Mouse (Mus musculus): ENCODE measurements at regions not wholly inside any gene's neighbourhood (a gene's known extent, or its start where the extent isn't known, plus 50 kb on each side); places are given as distances from the start of the nearest gene placed in this dataset.
A peak's percentile ranks its signal among the peaks of the same experiment; 100 is the strongest.

- ATAC-seq (ENCODE audit: insufficient number of reproducible peaks, insufficient read depth, low FRiP score, low TSS enrichment), result no peak
- Histone ChIP-seq H3K27me3 (no peaks in the 10 kb centered on the region), H3K4me2 (replicated peaks) (no peak overlapping the region), H3K4me3 (no peak overlapping the region), H3K4me1 (no peaks in the 10 kb centered on the region; the same call in 1 of the 2 replicates), H3K27ac (no peak overlapping the region), H3K9me3 (no peaks in the 10 kb centered on the region), H3K36me3 (no peaks in the 10 kb centered on the region), H3K9ac (no peak overlapping the region)
- WGBS, result 66% methylated on average over 12 of the region's 12 CpGs
Observed at GRCm38 (mm10) chr9:120628794-120629560, 57.7 kb downstream of the Rpl14 start.

- Histone ChIP-seq H3K27me3 (no peaks in the 10 kb centered on the region), H3K4me3 (no peak overlapping the region), H3K4me2 (replicated peaks) (no peak overlapping the region), H3K27ac (no peak overlapping the region), H3K9ac (no peak overlapping the region), H3K9me3 (no peaks in the 10 kb centered on the region), H3K36me3 (no peaks in the 10 kb centered on the region), H3K4me1 (no peaks in the 10 kb centered on the region; the same call in 1 of the 2 replicates)
- ATAC-seq (ENCODE audit: insufficient number of reproducible peaks, insufficient read depth, low FRiP score, low TSS enrichment), result no peak
- 79% methylated on average over 11 of the region's 11 CpGs for WGBS
Observed at GRCm38 (mm10) chr9:120629609-120630008, 58.4 kb downstream of the Rpl14 start.

- Histone ChIP-seq H3K36me3 (no peaks in the 10 kb centered on the region), H3K4me2 (replicated peaks) (no peak overlapping the region), H3K4me3 (no peak overlapping the region), H3K9me3 (no peaks in the 10 kb centered on the region), H3K9ac (no peak overlapping the region), H3K27me3 (no peaks in the 10 kb centered on the region), H3K27ac (no peak overlapping the region), H3K4me1 (no peaks in the 10 kb centered on the region; the same call in 1 of the 2 replicates)
- ATAC-seq (ENCODE audit: insufficient number of reproducible peaks, insufficient read depth, low FRiP score, low TSS enrichment), result no peak
- 87% methylated on average over 10 of the region's 10 CpGs for WGBS
Observed at GRCm38 (mm10) chr9:120632821-120633220, 61.6 kb downstream of the Rpl14 start.

DNA sequence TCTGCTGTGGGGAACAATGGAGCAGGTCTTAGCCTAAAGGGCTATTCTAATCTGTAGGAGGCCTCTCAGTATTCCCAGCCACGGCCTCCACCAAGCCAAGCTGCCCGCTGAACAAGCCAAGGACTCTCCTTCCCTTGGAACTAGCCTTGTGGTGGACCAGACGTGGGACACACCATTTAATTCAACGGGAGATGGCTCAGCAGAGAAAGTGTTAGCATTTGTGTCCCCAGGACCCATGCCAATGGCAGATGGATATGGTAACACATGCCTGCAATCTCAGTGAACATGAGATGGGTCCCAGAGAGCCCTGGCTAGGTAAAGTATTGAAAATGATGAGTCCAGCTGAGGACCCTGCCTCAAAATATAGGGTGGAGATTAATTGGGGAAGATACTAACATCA lies 71.4 kb downstream of the Rpl14 start:
- Histone ChIP-seq H3K4me2 (replicated peaks) (no peak overlapping the region), H3K9ac (no peak overlapping the region), H3K36me3 (no peaks in the 10 kb centered on the region), H3K27me3 (no peaks in the 10 kb centered on the region), H3K4me1 (no peaks in the 10 kb centered on the region; the same call in 1 of the 2 replicates), H3K4me3 (no peak overlapping the region), H3K9me3 (no peaks in the 10 kb centered on the region), H3K27ac (no peak overlapping the region)
- no peak for ATAC-seq (ENCODE audit: insufficient number of reproducible peaks, insufficient read depth, low FRiP score, low TSS enrichment)
- WGBS, result 82% methylated on average over 4 of the region's 4 CpGs

DNA sequence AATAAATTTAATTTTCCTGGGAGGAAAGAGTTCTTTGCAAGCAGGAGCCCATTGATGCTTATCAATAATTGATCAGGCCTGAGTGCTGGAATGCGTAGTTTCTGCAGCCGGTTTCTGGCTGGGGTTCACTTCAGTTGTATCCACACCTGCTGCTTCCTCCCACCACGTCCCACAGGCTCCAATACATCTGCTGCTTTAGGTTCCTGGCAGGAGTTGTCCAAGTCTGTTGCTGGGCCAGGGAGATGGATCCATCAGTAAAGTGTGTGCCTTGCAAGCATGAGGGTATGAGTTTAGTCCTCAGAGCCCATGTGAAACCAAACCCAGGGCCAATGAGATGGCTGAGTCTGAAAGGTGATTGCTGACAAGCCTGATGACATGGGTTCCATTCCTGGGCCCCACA lies 72.1 kb downstream of the Rpl14 start:
- WGBS, result 76% methylated on average over 3 of the region's 3 CpGs
- no peak for ATAC-seq (ENCODE audit: insufficient number of reproducible peaks, insufficient read depth, low FRiP score, low TSS enrichment)
- no peak overlapping the region for H3K4me3 ChIP-seq

DNA sequence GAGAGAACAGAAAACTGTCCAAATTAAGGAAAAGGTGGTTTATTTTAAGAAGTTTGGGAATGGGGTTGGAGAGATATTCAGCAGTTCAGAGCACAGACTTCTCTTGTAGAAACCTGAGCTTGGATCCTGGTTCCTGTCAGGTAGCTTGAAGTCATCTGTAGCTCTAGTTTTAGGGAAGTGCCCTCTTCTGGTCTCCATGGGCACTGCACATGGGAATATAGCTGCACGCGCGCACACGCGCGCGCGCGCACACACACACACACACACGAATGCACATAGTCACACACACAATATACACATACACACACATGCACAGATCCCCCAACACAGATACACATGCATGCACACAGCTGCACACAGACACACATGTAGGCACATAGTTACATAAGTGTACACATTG lies 74.5 kb downstream of the Rpl14 start:
- Histone ChIP-seq H3K4me1 (no peaks in the 10 kb centered on the region; the same call in 1 of the 2 replicates), H3K4me3 (no peak overlapping the region), H3K27ac (no peak overlapping the region), H3K4me2 (replicated peaks) (no peak overlapping the region), H3K9me3 (no peaks in the 10 kb centered on the region), H3K9ac (no peak overlapping the region), H3K36me3 (no peaks in the 10 kb centered on the region), H3K27me3 (no peaks in the 10 kb centered on the region)
- no peak for ATAC-seq (ENCODE audit: insufficient number of reproducible peaks, insufficient read depth, low FRiP score, low TSS enrichment)
- whole genome bisulfite sequencing, result over 99% methylated on average over 10 of the region's 10 CpGs

More for the DNA sequence above, 72.1 kb downstream of the Rpl14 start:
- no peak overlapping the region for H3K4me2 ChIP-seq (replicated peaks)
- H3K9ac ChIP-seq, result no peak overlapping the region
- H3K27ac ChIP-seq, result no peak overlapping the region
- H3K4me1 ChIP-seq, result no peaks in the 10 kb centered on the region; the same call in 1 of the 2 replicates
- no peaks in the 10 kb centered on the region for H3K36me3 ChIP-seq
- H3K9me3 ChIP-seq, result no peaks in the 10 kb centered on the region
- no peaks in the 10 kb centered on the region for H3K27me3 ChIP-seq

DNA sequence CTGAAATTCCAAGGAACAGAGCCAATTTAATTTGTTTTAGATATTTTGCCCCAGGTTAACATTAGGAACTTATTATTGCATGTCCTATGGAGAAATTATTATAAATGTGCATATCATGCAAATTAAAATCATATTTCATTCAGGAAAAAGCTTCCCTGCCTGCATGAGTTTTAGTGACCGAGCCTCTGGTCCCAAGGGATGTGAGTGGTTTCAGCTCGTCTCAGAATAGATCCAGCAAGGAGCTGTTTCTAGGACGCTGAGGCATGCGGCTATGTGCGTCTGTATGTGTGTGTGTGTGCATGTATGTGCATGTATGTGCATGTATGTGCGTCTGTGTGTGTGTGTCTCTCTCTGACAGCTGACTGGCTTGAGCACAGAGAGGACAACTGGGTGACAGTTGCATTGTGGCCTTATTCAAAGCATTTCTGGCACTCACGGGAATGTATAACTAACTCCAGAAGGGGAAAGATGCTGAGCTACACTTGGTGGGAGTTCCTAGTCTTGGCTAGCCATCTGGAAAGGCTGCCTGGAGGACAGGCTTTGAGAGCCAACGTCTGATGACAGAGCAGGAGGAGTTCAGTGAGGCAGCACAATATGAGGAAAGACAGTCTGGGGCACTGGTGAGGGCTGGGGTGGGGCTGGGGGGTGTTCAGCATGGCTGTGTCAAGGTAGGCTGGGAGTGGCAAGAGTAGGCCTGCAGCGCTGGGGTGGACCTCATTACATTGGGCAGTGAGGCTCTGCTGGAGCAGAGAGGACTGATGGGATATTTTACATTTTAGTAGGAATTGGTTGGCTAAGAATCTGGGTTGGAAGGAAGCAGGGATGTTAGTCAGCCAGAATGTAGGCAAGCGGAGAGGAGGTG lies 75.8 kb downstream of the Rpl14 start:
- Histone ChIP-seq H3K9me3 (no peaks in the 10 kb centered on the region), H3K4me2 (replicated peaks) (no peak overlapping the region), H3K27me3 (no peaks in the 10 kb centered on the region), H3K4me3 (no peak overlapping the region), H3K36me3 (no peaks in the 10 kb centered on the region), H3K4me1 (no peaks in the 10 kb centered on the region; the same call in 1 of the 2 replicates), H3K27ac (0 out of 2 replicates have a peak overlapping the region, but pooled peaks have one; percentile 12), H3K9ac (no peak overlapping the region)
- ATAC-seq (ENCODE audit: insufficient number of reproducible peaks, insufficient read depth, low FRiP score, low TSS enrichment), result no peak
- 64% methylated on average over 10 of the region's 10 CpGs for WGBS

DNA sequence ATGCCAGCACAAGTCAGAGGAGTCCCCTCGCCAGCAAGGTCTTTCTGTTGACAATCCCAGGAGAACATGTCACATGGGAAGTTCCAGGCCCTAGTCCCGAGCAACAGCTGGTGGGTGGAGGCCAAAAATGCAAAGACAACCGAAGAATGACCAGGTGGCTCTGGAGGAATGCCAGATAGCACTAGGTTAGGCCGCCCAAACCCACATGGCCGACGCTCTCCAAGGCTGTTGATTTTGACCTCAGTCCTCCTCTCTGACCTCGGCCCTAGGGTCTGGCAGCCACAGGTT lies 76.4 kb downstream of the Rpl14 start:
- WGBS, result 79% methylated on average over 7 of the region's 7 CpGs
- ATAC-seq (ENCODE audit: insufficient number of reproducible peaks, insufficient read depth, low FRiP score, low TSS enrichment), result no peak

GRCm38 (mm10) chr9:120652733-120653132 lies 81.5 kb downstream of the Rpl14 start:
- H3K27ac ChIP-seq, result no peak overlapping the region
- peaks cover 29% of the 10 kb centered on the region for H3K4me1 ChIP-seq
- no peak overlapping the region for H3K4me2 ChIP-seq (replicated peaks)
- no peaks in the 10 kb centered on the region for H3K36me3 ChIP-seq
- H3K9ac ChIP-seq, result no peak overlapping the region
- no peaks in the 10 kb centered on the region for H3K9me3 ChIP-seq
- 81% methylated on average over 14 of the region's 14 CpGs for WGBS
- no peaks in the 10 kb centered on the region for H3K27me3 ChIP-seq
- H3K4me3 ChIP-seq, result no peak overlapping the region
- no peak for ATAC-seq (ENCODE audit: insufficient number of reproducible peaks, insufficient read depth, low FRiP score, low TSS enrichment)

More for the DNA sequence above, 76.4 kb downstream of the Rpl14 start:
- H3K4me3 ChIP-seq, result no peak overlapping the region
- no peak overlapping the region for H3K9ac ChIP-seq
- H3K36me3 ChIP-seq, result no peaks in the 10 kb centered on the region
- no peaks in the 10 kb centered on the region for H3K27me3 ChIP-seq
- H3K9me3 ChIP-seq, result no peaks in the 10 kb centered on the region
- H3K27ac ChIP-seq, result 0 out of 2 replicates have a peak overlapping the region, but pooled peaks have one; percentile 12
- H3K4me1 ChIP-seq, result no peaks in the 10 kb centered on the region; the same call in 1 of the 2 replicates
- no peak overlapping the region for H3K4me2 ChIP-seq (replicated peaks)

GRCm38 (mm10) chr9:120653170-120653569 lies 81.9 kb downstream of the Rpl14 start:
- ATAC-seq (ENCODE audit: insufficient number of reproducible peaks, insufficient read depth, low FRiP score, low TSS enrichment), result no peak

DNA sequence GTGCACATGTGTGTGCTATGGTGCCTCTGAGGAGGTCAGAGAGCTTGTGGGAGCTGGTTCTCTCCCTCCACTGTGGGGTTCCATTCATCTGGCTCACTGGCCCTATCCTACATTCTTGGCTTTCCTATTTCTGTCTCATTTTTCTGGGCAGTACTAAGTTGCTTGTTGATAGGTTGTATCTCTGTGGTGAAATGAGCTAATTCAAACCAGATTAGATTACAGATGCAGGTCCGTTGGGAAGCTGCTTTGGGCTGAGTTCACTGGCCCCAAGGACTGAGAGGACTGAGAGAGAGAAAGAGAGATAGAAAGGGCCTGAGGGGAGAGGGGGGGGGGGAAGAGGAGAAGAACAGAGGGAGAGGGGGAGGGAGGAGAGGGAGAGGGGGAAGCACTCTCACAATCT lies 83.5 kb downstream of the Rpl14 start:
- ATAC-seq (ENCODE audit: insufficient number of reproducible peaks, insufficient read depth, low FRiP score, low TSS enrichment), result no peak
- Histone ChIP-seq H3K4me2 (replicated peaks) (no peak overlapping the region), H3K9ac (no peak overlapping the region), H3K27ac (no peak overlapping the region), H3K4me3 (no peak overlapping the region), H3K36me3 (no peaks in the 10 kb centered on the region), H3K4me1 (peaks cover 29% of the 10 kb centered on the region), H3K9me3 (no peaks in the 10 kb centered on the region), H3K27me3 (no peaks in the 10 kb centered on the region)
- WGBS, result 7% methylated on average over 1 of the region's 1 CpGs

More at GRCm38 (mm10) chr9:120653170-120653569, 81.9 kb downstream of the Rpl14 start:
- H3K4me2 ChIP-seq (replicated peaks), result no peak overlapping the region
- no peak overlapping the region for H3K9ac ChIP-seq
- no peaks in the 10 kb centered on the region for H3K27me3 ChIP-seq
- 71% methylated on average over 5 of the region's 5 CpGs for WGBS
- H3K36me3 ChIP-seq, result no peaks in the 10 kb centered on the region
- no peak overlapping the region for H3K27ac ChIP-seq
- H3K4me3 ChIP-seq, result no peak overlapping the region
- peaks cover 29% of the 10 kb centered on the region for H3K4me1 ChIP-seq
- H3K9me3 ChIP-seq, result no peaks in the 10 kb centered on the region

DNA sequence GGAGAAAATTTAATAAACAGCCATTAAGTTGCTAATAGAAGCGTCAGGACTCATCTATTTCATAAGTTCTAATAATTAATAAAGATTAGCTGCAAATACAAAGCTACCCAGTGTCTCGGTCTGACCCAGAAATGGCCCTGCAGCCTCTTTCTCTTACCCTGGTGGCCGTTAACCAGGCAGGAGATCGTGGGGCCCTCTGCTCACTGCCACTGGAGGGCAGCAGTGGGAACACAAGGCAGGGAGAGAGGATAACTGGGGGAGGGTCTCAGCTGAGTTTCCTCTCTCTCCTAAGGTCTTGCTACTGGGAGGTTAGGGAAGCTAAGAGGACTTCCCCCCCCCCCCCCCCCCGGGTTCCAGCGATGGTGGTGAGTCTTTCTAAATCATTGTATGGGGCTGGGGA lies 85.7 kb downstream of the Rpl14 start:
- ATAC-seq (ENCODE audit: insufficient number of reproducible peaks, insufficient read depth, low FRiP score, low TSS enrichment), result no peak
- Histone ChIP-seq H3K9ac (no peak overlapping the region), H3K27me3 (no peaks in the 10 kb centered on the region), H3K4me1 (peaks cover 29% of the 10 kb centered on the region), H3K36me3 (no peaks in the 10 kb centered on the region), H3K9me3 (no peaks in the 10 kb centered on the region), H3K4me3 (no peak overlapping the region), H3K27ac (no peak overlapping the region), H3K4me2 (replicated peaks) (no peak overlapping the region)
- WGBS, result 17% methylated on average over 5 of the region's 6 CpGs
